Mouse (Mus musculus): ENCODE measurements around the gene 1190007I07Rik.
"Not testable (repeated sequence)": the region's sequence is repeated elsewhere in the genome, so short reads cannot be mapped to it uniquely, and the experiment has no call there.

DNA sequence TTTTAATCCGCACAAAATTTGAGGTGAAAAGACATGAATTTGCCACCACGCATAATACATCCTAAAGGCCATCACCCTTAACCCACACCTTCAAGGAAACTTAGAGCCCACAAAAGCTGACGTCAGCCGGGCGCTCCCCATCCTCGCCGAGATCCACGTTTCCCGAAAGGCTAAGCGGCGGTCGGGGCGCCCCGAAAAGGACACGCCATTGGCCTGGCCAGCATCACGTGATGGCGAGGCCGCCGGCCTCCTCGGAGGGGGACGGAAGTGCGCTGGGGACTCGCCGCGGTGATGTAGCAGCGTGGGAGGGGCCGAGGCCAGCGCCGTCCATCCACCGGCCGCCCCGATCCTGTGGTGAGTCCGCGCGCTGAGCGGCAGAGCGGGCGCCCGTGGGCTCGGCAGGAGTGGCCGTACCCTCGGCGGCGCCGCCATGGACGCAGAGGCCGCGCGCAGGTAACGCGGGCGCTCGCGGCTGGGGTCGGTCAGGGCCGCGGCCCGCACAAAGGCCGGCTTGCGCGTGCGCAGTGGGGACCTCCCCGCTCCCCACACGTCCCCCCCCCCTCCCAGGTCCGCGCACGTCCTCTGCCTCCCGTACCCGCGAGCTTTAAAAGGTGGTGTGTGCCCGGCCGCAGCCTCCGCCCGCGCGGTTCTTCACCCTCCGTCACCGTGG, 6.7 kb upstream of the 1190007I07Rik start, which contains the start of gene Tdg:
- TF ChIP-seq CTCF (IDR thresholded peaks at IDR 0.05; ENCODE audit: extremely low read depth, insufficient read length, insufficient replicate concordance, low read depth, low read length); POLR2A (IDR thresholded peaks at IDR 0.05; ENCODE audit: low read depth, low read length): not testable (repeated sequence)

All from small intestine, adult 2 months (tissue).